Comparison of ENCODE assay signal across 23 mouse cellular contexts in genomic region chr17:64608923-64609598, GRCm38 (mm10). TPM values are rescaled to one million over a fixed set of nuclear protein-coding genes. Genes with fewer than 3 reads are reported as not detected.
DNase-seq lines count a peak whose midpoint lies in the region; ATAC-seq and TF ChIP-seq lines count a peak whose summit lies in the region.
"Had no signal": no experiment of that assay in that cellular context is flagged by ENCODE, and none has a peak within 500 bp of the region (broad histone marks: within the 10 kb centered on the region; RNA-seq: fewer than 3 reads in every experiment).

No protein-coding gene starts in this region.

- H3K4me1 ChIP-seq in intestine, postnatal 0 days (replicated peaks; ENCODE audit: control insufficient read depth, insufficient read depth, low read length), result 0 out of 2 replicates have a peak, but pooled peaks cover 2% of the 10 kb centered on the region
- peaks cover 8% of the 10 kb centered on the region; the same call in 1 of the 2 replicates for H3K4me1 ChIP-seq in intestine, embryonic 15.5 days (replicated peaks)
- H3K4me1 ChIP-seq in lung, embryonic 14.5 days (ENCODE audit: insufficient read depth), result peaks cover 11% of the 10 kb centered on the region
- peaks cover 19% of the 10 kb centered on the region for H3K4me1 ChIP-seq in brown adipose tissue, adult 24 weeks (ENCODE audit: control insufficient read depth, insufficient read depth, insufficient read length, low read length)

- H3K9me3 ChIP-seq in intestine, postnatal 0 days (ENCODE audit: control insufficient read depth), result no peaks in the 10 kb centered on the region
- no peaks in the 10 kb centered on the region for H3K9me3 ChIP-seq in intestine, embryonic 15.5 days
- H3K9me3 ChIP-seq in lung, embryonic 14.5 days (ENCODE audit: low read depth, low read length), result no peaks in the 10 kb centered on the region
- H3K9me3 ChIP-seq: limb, embryonic 10.5 days; midbrain, embryonic 10.5 days; neural tube, embryonic 12.5 days had no signal

- H3K4me2 ChIP-seq in intestine, postnatal 0 days (replicated peaks; ENCODE audit: low read depth), result no peak overlapping the region
- H3K4me2 ChIP-seq in intestine, embryonic 15.5 days (replicated peaks), result no peak overlapping the region
- no peak overlapping the region for H3K4me2 ChIP-seq in lung, embryonic 14.5 days
- H3K4me2 ChIP-seq: heart, embryonic 11.5 days; neural tube, embryonic 12.5 days had no signal

- no peak overlapping the region for H3K9ac ChIP-seq in intestine, postnatal 0 days (ENCODE audit: low read depth, low read length)
- no peak overlapping the region for H3K9ac ChIP-seq in intestine, embryonic 15.5 days
- no peak overlapping the region for H3K9ac ChIP-seq in lung, embryonic 14.5 days
- H3K9ac ChIP-seq: liver, embryonic 14.5 days; neural tube, embryonic 12.5 days had no signal

- no peaks in the 10 kb centered on the region for H3K36me3 ChIP-seq in intestine, postnatal 0 days (ENCODE audit: control insufficient read depth, insufficient read depth)
- no peaks in the 10 kb centered on the region for H3K36me3 ChIP-seq in intestine, embryonic 15.5 days
- H3K36me3 ChIP-seq in lung, embryonic 14.5 days (ENCODE audit: insufficient read depth), result no peaks in the 10 kb centered on the region; the same call in 1 of the 2 replicates
- H3K36me3 ChIP-seq: neural tube, embryonic 12.5 days had no signal

- peak; percentile 58 for DNase-seq in lung, embryonic 14.5 days
- DNase-seq in lung, postnatal 25 days (ENCODE audit: low spot score), result no peak
- peak; percentile 40 for DNase-seq in lung, postnatal 36 days
- no peak for DNase-seq in adrenal gland, postnatal 14 days
- DNase-seq in adrenal gland, postnatal 4 days (ENCODE audit: low spot score in 2 of 2), result no peak
- DNase-seq: cerebellum, adult 8-10 months; gastrocnemius, postnatal 14 days; heart, postnatal 4 days; kidney, adult 18-20 months; kidney, postnatal 14 days; layer of hippocampus, adult 9-11 months; thymus, postnatal 4 days had no signal

- TF ChIP-seq CTCF in intestine, postnatal 0 days (IDR thresholded peaks at IDR 0.05; ENCODE audit: low read depth), result peak; percentile 34
- TF ChIP-seq CTCF in lung, embryonic 14.5 days (IDR thresholded peaks at IDR 0.05; ENCODE audit: low read depth), result peak; percentile 32

- no peak overlapping the region for H3K27ac ChIP-seq in intestine, postnatal 0 days (ENCODE audit: low read depth, low read length)
- H3K27ac ChIP-seq in intestine, embryonic 15.5 days, result no peak overlapping the region
- H3K27ac ChIP-seq in lung, embryonic 14.5 days (ENCODE audit: low read depth), result no peak overlapping the region
- peak overlapping the region; percentile 10; the same call in 1 of the 2 replicates for H3K27ac ChIP-seq in brown adipose tissue, adult 24 weeks (replicated peaks; ENCODE audit: low read depth, low read length)
- H3K27ac ChIP-seq: hindbrain, postnatal 0 days; limb, embryonic 10.5 days; liver, embryonic 14.5 days; midbrain, embryonic 10.5 days; neural tube, embryonic 12.5 days had no signal

- WGBS in intestine, postnatal 0 days, result 65% methylated on average over 6 of the region's 6 CpGs
- 58% methylated on average over 6 of the region's 6 CpGs for WGBS in intestine, embryonic 15.5 days
- 54% methylated on average over 6 of the region's 6 CpGs for WGBS in lung, embryonic 14.5 days

- H3K4me3 ChIP-seq in intestine, postnatal 0 days (ENCODE audit: low read depth, low read length), result no peak overlapping the region
- no peak overlapping the region for H3K4me3 ChIP-seq in intestine, embryonic 15.5 days (replicated peaks)
- H3K4me3 ChIP-seq in lung, embryonic 14.5 days (ENCODE audit: low read depth, low read length), result no peak overlapping the region
- H3K4me3 ChIP-seq in brown adipose tissue, adult 24 weeks (ENCODE audit: insufficient read depth, low read depth, low read length), result no peak overlapping the region
- H3K4me3 ChIP-seq: erythroblast, embryonic 14.5 days; limb, embryonic 10.5 days; midbrain, embryonic 10.5 days; neural tube, embryonic 12.5 days had no signal

- H3K27me3 ChIP-seq in intestine, postnatal 0 days (replicated peaks; ENCODE audit: control insufficient read depth, insufficient read depth, low read length), result no peaks in the 10 kb centered on the region
- no peaks in the 10 kb centered on the region for H3K27me3 ChIP-seq in intestine, embryonic 15.5 days (replicated peaks)
- H3K27me3 ChIP-seq in lung, embryonic 14.5 days (ENCODE audit: insufficient read depth, low read length), result no peaks in the 10 kb centered on the region
- H3K27me3 ChIP-seq: neural tube, embryonic 12.5 days had no signal

- no peak for ATAC-seq in intestine, postnatal 0 days
- no peak for ATAC-seq in intestine, embryonic 15.5 days
- ATAC-seq in lung, embryonic 14.5 days (ENCODE audit: insufficient read depth), result peak; percentile 45; the same call in 1 of the 2 replicates
- ATAC-seq: forebrain, embryonic 14.5 days; hindbrain, postnatal 0 days had no signal

RNA-seq across cellular contexts. Expression of gene Man2a1, which starts 8.5 kb away (rescaled TPM):
- polyA plus RNA-seq in intestine, postnatal 0 days (2015; fragmentation: Nextera tagmentation; extraction: Ambion mirVana), result 7.2 and 8.7 TPM in 2 replicates
- 11.6 and 13.9 TPM in 2 replicates for polyA plus RNA-seq in intestine, embryonic 15.5 days (2015; fragmentation: Nextera tagmentation; extraction: Ambion mirVana)
- polyA plus RNA-seq in lung, embryonic 14.5 days (2014; fragmentation: Nextera tagmentation; extraction: Ambion mirVana), result 9.0 and 10.3 TPM in 2 replicates
- 12.7 TPM in 2 replicates for polyA plus RNA-seq in brown adipose tissue, adult 24 weeks (2012; ENCODE audit: insufficient read depth, insufficient read length, missing spikeins)
- total RNA-seq in adrenal gland, postnatal 14 days (2021), result 150 and 156 TPM in 2 replicates
- total RNA-seq in adrenal gland, postnatal 4 days (2021), result 100 to 1,000 TPM; 118 to 124 TPM

Comparison
In these comparisons a context has a peak if more than half of its experiments do, and no peak if none do; other contexts are left out.
1. DNase-seq: peak in lung, embryonic 14.5 days (single experiment) and lung, postnatal 36 days (single experiment); none in lung, postnatal 25 days (single experiment), adrenal gland, postnatal 14 days (single experiment) and adrenal gland, postnatal 4 days (0 of 2).